Mouse (Mus musculus) pancreas, adult 10 weeks (tissue): Measurements from ENCODE around the gene Panx1. TPM values are rescaled to one million over a fixed set of nuclear protein-coding genes. Genes with fewer than 3 reads are reported as not detected.

ENCODE experiments used
- polyA plus RNA-seq: library from polyadenylated mRNA; stranded (reverse); fragments of 350-450 nt; fragmentation: Illumina TruSeq; extraction: RNeasy Lipid Tissue Mini Kit (QIAGEN cat#74804); gene quantifications from one replicate; pipeline ENCODE4 v1.2.3, GENCODE M21; 2015; ENCODE audit warnings: low read depth, low replicate concordance; ENCODE audit not compliant: insufficient read depth

Panx1 gene
- 1.8 TPM for polyA plus RNA-seq

GRCm38 (mm10) chr9:15045084-15045669, at the start of gene Panx1:
Gene Panx1, minus strand, starts transcription at chr9:15045478.

Other genes starting within 250 kb of the Panx1 start
- not detected for gene Gpr83, start 185.3 kb downstream of the Panx1 start, polyA plus RNA-seq
- not detected for gene Izumo1r, start 141.5 kb downstream of the Panx1 start, polyA plus RNA-seq
- gene Hephl1, start 66.6 kb upstream of the Panx1 start, polyA plus RNA-seq, result not detected
- 0.68 TPM for gene Vstm5, start 193.6 kb upstream of the Panx1 start, polyA plus RNA-seq
- gene Med17, start 234.5 kb upstream of the Panx1 start, polyA plus RNA-seq, result 7.9 TPM